Mouse (Mus musculus): Measurements from ENCODE around the gene Katna1. TPM values are rescaled to one million over a fixed set of nuclear protein-coding genes. Genes with fewer than 3 reads are reported as not detected.
A peak's percentile ranks its signal among the peaks of the same experiment; 100 is the strongest.
"Not testable (repeated sequence)": the region's sequence is repeated elsewhere in the genome, so short reads cannot be mapped to it uniquely, and the experiment has no call there.

Gene Katna1
- polyA plus RNA-seq, 1 experiment from 2014 or later = 58.5 TPM

DNA sequence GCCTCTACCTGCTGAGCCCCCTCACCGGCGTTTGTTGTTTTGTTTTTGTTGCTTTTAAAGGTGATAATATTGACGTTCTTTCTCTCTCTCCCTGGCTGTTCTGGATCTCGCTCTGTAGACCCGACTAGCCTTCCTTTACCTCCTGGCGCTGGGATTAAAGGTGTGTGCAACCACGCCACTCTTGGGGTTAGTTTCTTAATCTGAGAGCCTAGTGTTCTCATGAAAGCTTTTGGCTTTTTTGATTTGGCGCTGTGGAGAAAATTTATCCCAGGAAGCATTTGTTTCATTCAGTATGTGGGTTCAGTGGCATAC is 657 bp downstream of the Katna1 start:
- H3K27me3 ChIP-seq = no peaks in the 10 kb centered on the region
- 0% methylated on average over 8 of the region's 8 CpGs for WGBS
- H3K4me1 ChIP-seq = peaks cover 5% of the 10 kb centered on the region
- no peak for ATAC-seq (ENCODE audit: insufficient number of reproducible peaks, low FRiP score, low TSS enrichment, low read depth)
- H3K9ac ChIP-seq = peak overlapping the region; percentile 65
- H3K9me3 ChIP-seq (replicated peaks) = no peaks in the 10 kb centered on the region
- H3K36me3 ChIP-seq = no peaks in the 10 kb centered on the region
- H3K4me3 ChIP-seq (replicated peaks) = peak overlapping the region; percentile 88
- peak overlapping the region; percentile 77 for H3K4me2 ChIP-seq (replicated peaks)
- peak overlapping the region; percentile 84 for H3K27ac ChIP-seq (replicated peaks)

DNA sequence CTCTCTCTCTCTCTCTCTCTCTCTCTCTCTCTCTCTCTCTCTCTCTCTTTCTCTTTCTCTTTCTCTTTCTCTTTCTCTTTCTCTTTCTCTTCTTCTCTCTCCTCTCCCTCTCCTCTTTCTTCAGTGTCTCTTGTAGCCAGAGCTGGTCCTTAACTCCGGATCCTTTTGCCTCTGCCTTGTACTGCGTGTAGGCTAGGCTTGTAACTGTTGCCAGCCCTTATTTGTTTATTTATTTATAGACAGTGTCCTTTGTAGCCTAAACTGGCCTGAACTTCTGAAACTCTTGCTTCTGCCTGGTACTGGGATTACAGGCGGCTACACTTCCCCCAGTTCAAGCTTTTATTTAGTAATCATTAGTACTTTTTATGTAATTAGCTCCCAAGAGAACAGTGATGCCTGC is 1.2 kb downstream of the Katna1 start:
- WGBS = 17% methylated on average over 3 of the region's 3 CpGs
- H3K27ac ChIP-seq (replicated peaks) = no peak overlapping the region
- peak overlapping the region; percentile 88 for H3K4me3 ChIP-seq (replicated peaks)
- no peaks in the 10 kb centered on the region for H3K9me3 ChIP-seq (replicated peaks)
- peaks cover 5% of the 10 kb centered on the region for H3K4me1 ChIP-seq
- H3K27me3 ChIP-seq = no peaks in the 10 kb centered on the region
- H3K36me3 ChIP-seq = no peaks in the 10 kb centered on the region
- peak overlapping the region; percentile 77 for H3K4me2 ChIP-seq (replicated peaks)
- no peak for ATAC-seq (ENCODE audit: insufficient number of reproducible peaks, low FRiP score, low TSS enrichment, low read depth)
- no peak overlapping the region; the same call in 1 of the 2 replicates for H3K9ac ChIP-seq

DNA sequence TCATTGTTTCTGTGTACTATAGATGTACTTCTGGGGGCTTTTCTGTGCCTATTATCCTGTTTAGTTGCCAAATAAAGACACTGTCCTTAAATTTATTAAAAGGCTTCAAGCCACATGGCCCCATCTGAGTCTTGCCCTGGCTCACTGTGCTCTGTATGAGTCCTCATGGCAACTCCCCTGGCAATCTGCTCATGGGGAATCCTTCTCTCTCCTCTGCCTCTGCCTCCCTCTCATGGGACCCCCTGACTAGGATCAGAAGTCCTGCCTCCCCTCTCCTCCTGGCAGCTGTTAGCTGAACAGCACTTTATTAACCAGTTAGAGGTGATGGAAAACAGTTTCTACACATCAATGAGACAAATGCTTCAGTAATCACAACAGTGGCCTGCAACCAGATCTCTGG is 5.8 kb downstream of the Katna1 start:
- no peak for ATAC-seq (ENCODE audit: insufficient number of reproducible peaks, low FRiP score, low TSS enrichment, low read depth)
- H3K9ac ChIP-seq = no peak overlapping the region
- no peaks in the 10 kb centered on the region for H3K27me3 ChIP-seq
- no peak overlapping the region for H3K4me3 ChIP-seq (replicated peaks)
- no peaks in the 10 kb centered on the region for H3K36me3 ChIP-seq
- no peaks in the 10 kb centered on the region for H3K9me3 ChIP-seq (replicated peaks)
- no peak overlapping the region for H3K4me2 ChIP-seq (replicated peaks)
- no peak overlapping the region for H3K27ac ChIP-seq (replicated peaks)
- peaks cover 5% of the 10 kb centered on the region for H3K4me1 ChIP-seq

DNA sequence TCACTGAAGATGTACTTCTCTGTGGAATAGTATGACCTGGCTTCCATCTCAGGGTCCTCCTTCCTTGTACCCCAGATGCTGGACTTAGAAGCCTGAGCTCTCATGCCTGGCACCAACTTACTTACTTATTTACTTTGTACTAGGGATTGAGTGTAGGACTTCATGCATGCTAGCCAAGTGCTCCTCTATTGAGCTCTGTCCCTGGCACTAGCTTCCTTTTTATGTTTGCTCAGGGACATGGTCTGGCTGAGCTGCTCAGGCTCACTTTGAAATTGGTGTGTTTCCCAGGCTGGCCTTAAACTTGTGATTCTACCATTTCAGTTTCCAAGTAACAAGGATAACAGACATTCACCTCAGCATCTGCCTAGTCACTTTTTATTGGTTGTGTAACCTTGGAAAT is 11.3 kb downstream of the Katna1 start:
- Histone ChIP-seq H3K27me3 (no peaks in the 10 kb centered on the region), H3K27ac (replicated peaks) (no peak overlapping the region), H3K4me3 (replicated peaks) (no peak overlapping the region), H3K9me3 (replicated peaks) (no peaks in the 10 kb centered on the region), H3K36me3 (peaks cover 5% of the 10 kb centered on the region), H3K4me2 (replicated peaks) (no peak overlapping the region), H3K4me1 (no peaks in the 10 kb centered on the region), H3K9ac (no peak overlapping the region)
- no peak for ATAC-seq (ENCODE audit: insufficient number of reproducible peaks, low FRiP score, low TSS enrichment, low read depth)

DNA sequence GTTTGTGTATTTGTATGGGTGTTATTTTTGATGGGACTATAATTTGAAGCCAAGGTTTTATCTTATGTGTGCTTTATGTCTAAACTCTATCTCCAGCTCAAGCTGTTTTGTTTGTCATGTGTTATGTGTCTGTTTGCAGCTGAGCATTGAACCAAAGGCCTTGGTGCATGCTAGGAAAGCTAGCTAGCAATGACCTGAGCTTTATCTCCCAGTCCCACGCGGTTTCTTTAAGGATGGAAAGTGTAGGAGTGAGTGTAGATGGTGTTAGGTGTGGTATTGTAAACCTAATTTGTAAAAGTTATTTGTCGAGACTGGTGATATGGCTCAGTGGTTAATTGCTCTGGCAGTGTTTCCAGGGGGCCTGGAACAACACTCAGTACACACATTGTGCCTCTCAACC is 12.1 kb downstream of the Katna1 start:
- 86% methylated on average over 3 of the region's 3 CpGs for WGBS
- H3K4me3 ChIP-seq (replicated peaks) = no peak overlapping the region

DNA sequence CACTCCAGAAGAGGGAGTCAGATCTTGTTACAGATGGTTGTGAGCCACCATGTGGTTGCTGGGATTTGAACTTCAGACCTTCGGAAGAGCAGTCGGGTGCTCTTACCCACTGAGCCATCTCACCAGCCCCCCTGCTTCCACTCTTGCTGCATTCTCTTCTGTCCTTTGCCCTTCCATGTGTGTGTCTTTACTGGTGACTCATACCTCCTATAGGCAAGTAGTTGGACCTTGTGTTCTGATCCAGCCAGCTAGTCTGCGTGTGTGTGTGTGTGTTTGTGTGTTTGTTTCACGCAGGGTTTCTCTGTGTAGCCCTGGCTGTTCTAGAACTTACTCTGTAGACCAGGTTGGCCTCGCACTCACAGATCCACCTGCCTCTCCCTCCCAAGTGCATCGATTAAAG is 19.7 kb downstream of the Katna1 start:
- peaks cover 61% of the 10 kb centered on the region for H3K36me3 ChIP-seq
- H3K4me2 ChIP-seq (replicated peaks); H3K4me1 ChIP-seq; H3K27me3 ChIP-seq; H3K9ac ChIP-seq; ATAC-seq (ENCODE audit: insufficient number of reproducible peaks, low FRiP score, low TSS enrichment, low read depth); H3K4me3 ChIP-seq (replicated peaks); H3K9me3 ChIP-seq (replicated peaks); H3K27ac ChIP-seq (replicated peaks): not testable (repeated sequence)
- WGBS = 96% methylated on average over 6 of the region's 6 CpGs

More for the DNA sequence above, 12.1 kb downstream of the Katna1 start:
- Histone ChIP-seq H3K27me3 (no peaks in the 10 kb centered on the region), H3K4me2 (replicated peaks) (no peak overlapping the region), H3K27ac (replicated peaks) (no peak overlapping the region), H3K9ac (no peak overlapping the region), H3K4me1 (no peaks in the 10 kb centered on the region), H3K9me3 (replicated peaks) (no peaks in the 10 kb centered on the region), H3K36me3 (peaks cover 10% of the 10 kb centered on the region)
- ATAC-seq (ENCODE audit: insufficient number of reproducible peaks, low FRiP score, low TSS enrichment, low read depth) = no peak

- Histone ChIP-seq H3K27ac (replicated peaks) (no peak overlapping the region), H3K9ac (no peak overlapping the region), H3K4me2 (replicated peaks) (no peak overlapping the region), H3K36me3 (peaks cover 61% of the 10 kb centered on the region), H3K27me3 (no peaks in the 10 kb centered on the region), H3K4me1 (no peaks in the 10 kb centered on the region), H3K4me3 (replicated peaks) (no peak overlapping the region), H3K9me3 (replicated peaks) (no peaks in the 10 kb centered on the region)
- ATAC-seq (ENCODE audit: insufficient number of reproducible peaks, low FRiP score, low TSS enrichment, low read depth) = no peak
- WGBS = 88% methylated on average over 6 of the region's 6 CpGs
Measured at GRCm38 (mm10) chr10:7748752-7749151, 23.0 kb downstream of the Katna1 start.

DNA sequence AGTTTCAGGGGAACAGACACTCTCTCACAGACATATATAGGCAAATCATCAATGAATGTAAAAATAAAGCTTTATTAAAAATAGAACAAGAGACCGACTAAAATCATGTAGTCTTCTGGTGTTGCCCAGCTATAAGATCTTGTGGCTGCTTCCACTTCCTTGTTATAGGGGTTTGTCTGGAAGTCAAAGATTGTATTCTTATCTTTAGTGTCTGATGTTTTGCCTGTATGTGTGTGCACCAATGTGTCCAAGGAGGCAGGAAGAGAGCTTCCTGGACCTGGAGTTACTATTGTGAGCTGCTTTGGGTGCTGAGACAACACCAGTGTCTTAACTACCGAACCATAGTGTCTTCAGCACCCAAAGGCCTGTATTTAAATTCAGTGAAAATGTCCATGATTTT is 31.7 kb downstream of the Katna1 start:
- Histone ChIP-seq H3K4me1 (no peaks in the 10 kb centered on the region), H3K4me3 (replicated peaks) (no peak overlapping the region), H3K4me2 (replicated peaks) (no peak overlapping the region), H3K9ac (no peak overlapping the region), H3K27me3 (no peaks in the 10 kb centered on the region), H3K36me3 (peaks cover 68% of the 10 kb centered on the region), H3K27ac (replicated peaks) (no peak overlapping the region), H3K9me3 (replicated peaks) (no peaks in the 10 kb centered on the region)
- WGBS = 96% methylated on average over 2 of the region's 2 CpGs
- no peak for ATAC-seq (ENCODE audit: insufficient number of reproducible peaks, low FRiP score, low TSS enrichment, low read depth)

GRCm38 (mm10) chr10:7772346-7772745 is 46.5 kb downstream of the Katna1 start:
- Histone ChIP-seq H3K9me3 (replicated peaks) (no peaks in the 10 kb centered on the region), H3K4me1 (no peaks in the 10 kb centered on the region), H3K4me2 (replicated peaks) (no peak overlapping the region), H3K27me3 (no peaks in the 10 kb centered on the region), H3K9ac (no peak overlapping the region), H3K4me3 (replicated peaks) (no peak overlapping the region), H3K36me3 (peaks cover 71% of the 10 kb centered on the region), H3K27ac (replicated peaks) (no peak overlapping the region)
- 88% methylated on average over 4 of the region's 4 CpGs for WGBS
- ATAC-seq (ENCODE audit: insufficient number of reproducible peaks, low FRiP score, low TSS enrichment, low read depth) = no peak

DNA sequence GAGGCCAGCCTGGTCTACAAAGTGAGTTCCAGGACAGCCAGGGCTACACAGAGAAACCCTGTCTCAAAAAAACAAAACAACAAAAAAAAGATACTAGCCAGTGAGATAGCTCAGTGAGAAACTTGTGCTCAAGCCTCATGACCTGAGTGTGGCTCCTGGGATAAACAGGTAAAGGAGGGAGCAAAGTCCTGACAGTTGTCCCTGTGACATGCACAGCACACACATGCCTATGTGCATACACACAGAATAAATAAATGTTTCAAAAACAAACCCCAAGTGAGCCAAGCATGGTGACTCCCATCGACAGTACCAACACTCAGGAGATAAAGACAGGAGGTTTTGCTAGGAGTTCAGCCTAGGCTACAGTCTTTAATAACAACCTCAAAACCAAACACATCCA is 47.0 kb downstream of the Katna1 start:
- 89% methylated on average over 1 of the region's 1 CpGs for WGBS
- Histone ChIP-seq H3K27me3 (no peaks in the 10 kb centered on the region), H3K36me3 (peaks cover 71% of the 10 kb centered on the region), H3K4me2 (replicated peaks) (no peak overlapping the region), H3K9me3 (replicated peaks) (no peaks in the 10 kb centered on the region), H3K9ac (no peak overlapping the region), H3K4me1 (no peaks in the 10 kb centered on the region), H3K4me3 (replicated peaks) (no peak overlapping the region), H3K27ac (replicated peaks) (no peak overlapping the region)
- ATAC-seq (ENCODE audit: insufficient number of reproducible peaks, low FRiP score, low TSS enrichment, low read depth) = no peak

DNA sequence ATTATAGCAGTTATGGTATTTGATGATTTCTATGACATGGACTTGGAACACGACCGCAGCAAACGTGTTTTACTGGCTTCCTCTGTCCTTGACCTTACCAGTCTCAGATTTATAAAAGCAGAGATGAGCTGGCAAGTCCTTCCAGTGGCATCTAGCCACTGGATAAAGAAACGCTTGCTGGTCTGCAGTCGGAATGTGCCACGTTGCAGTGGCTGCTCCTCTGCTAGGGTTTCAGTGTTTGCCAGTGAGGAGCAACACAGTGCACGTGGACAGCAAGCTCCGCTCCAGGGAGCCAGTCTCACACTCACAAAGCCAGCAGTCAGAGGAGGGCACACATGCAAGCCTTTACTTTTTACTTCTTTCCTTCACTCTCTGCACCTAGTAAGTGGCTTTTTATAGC is 49.6 kb downstream of the Katna1 start:
- ATAC-seq (ENCODE audit: insufficient number of reproducible peaks, low FRiP score, low TSS enrichment, low read depth) = no peak
- H3K9me3 ChIP-seq (replicated peaks) = no peaks in the 10 kb centered on the region
- peaks cover 55% of the 10 kb centered on the region for H3K36me3 ChIP-seq

DNA sequence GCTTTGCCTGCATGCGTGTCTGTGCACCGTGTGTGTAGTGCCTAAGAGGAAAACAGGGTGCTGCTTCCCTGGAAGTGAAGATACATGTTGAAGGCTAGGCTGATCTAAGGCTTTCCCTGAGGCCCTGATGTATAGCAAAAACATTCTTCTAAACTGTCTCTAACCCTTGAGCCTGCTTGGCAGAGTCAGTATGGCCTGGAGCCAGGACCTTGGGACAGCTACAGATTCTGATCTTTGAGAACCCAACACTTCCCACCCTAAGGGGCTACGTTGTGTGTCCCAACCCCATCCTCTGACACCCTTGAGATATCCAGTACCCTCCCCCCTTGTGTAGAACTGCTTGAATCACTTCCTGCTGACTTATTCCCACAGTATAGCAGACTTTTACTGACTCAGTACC is 52.6 kb downstream of the Katna1 start:
- Histone ChIP-seq H3K4me3 (replicated peaks) (no peak overlapping the region), H3K36me3 (peaks cover 26% of the 10 kb centered on the region), H3K27me3 (no peaks in the 10 kb centered on the region), H3K27ac (replicated peaks) (no peak overlapping the region), H3K9me3 (replicated peaks) (no peaks in the 10 kb centered on the region), H3K4me1 (peaks cover 4% of the 10 kb centered on the region; the same call in 1 of the 2 replicates), H3K4me2 (replicated peaks) (no peak overlapping the region), H3K9ac (no peak overlapping the region)
- WGBS = 81% methylated on average over 3 of the region's 3 CpGs
- no peak for ATAC-seq (ENCODE audit: insufficient number of reproducible peaks, low FRiP score, low TSS enrichment, low read depth)

More for the DNA sequence above, 49.6 kb downstream of the Katna1 start:
- Histone ChIP-seq H3K9ac (no peak overlapping the region), H3K27me3 (no peaks in the 10 kb centered on the region), H3K4me2 (replicated peaks) (no peak overlapping the region), H3K4me1 (peaks cover 4% of the 10 kb centered on the region; the same call in 1 of the 2 replicates), H3K4me3 (replicated peaks) (no peak overlapping the region), H3K27ac (replicated peaks) (no peak overlapping the region)
- 94% methylated on average over 8 of the region's 8 CpGs for WGBS

Measured in embryonic facial prominence, embryonic 15.5 days (tissue).